Mouse (Mus musculus) intestine, postnatal 0 days (tissue): ENCODE results near the gene Homer2. TPM values are rescaled to one million over a fixed set of nuclear protein-coding genes. Genes with fewer than 3 reads are reported as not detected.

ENCODE experiments used
- ATAC-seq: fragments of 200-750 bp; cut with Nextera tagmentation; 2 replicates; pipeline ENCODE4 v1.8.0; 2017; ENCODE audit warnings: mild to moderate bottlenecking, moderate TSS enrichment, moderate library complexity
- H3K27ac ChIP-seq: fragments of 300-500 bp; sonication (generic); 2 replicates; pipeline ENCODE4 v1.5.1; 2014; ENCODE audit warnings: mild to moderate bottlenecking, low read depth, low read length, moderate library complexity
- H3K27me3 ChIP-seq: fragments of 300-500 bp; sonication (generic); replicated peaks from 2 replicates; pipeline ENCODE4 v1.6.1; 2014; ENCODE audit warnings: low read length, mixed read lengths; ENCODE audit not compliant: control insufficient read depth, insufficient read depth
- H3K36me3 ChIP-seq: fragments of 300-500 bp; sonication (generic); 2 replicates; pipeline ENCODE4 v1.6.1; 2014; ENCODE audit warnings: mild to moderate bottlenecking, moderate library complexity; ENCODE audit not compliant: control insufficient read depth, insufficient read depth
- H3K4me1 ChIP-seq: fragments of 300-500 bp; sonication (generic); replicated peaks from 2 replicates; pipeline ENCODE4 v1.6.1; 2014; ENCODE audit warnings: antibody characterized with exemption, low read length, mixed read lengths; ENCODE audit not compliant: control insufficient read depth, insufficient read depth
- H3K4me2 ChIP-seq: fragments of 300-500 bp; sonication (generic); replicated peaks from 2 replicates; pipeline ENCODE4 v1.6.1; 2014; ENCODE audit warnings: low read depth, mild to moderate bottlenecking, moderate library complexity
- H3K4me3 ChIP-seq: fragments of 300-500 bp; sonication (generic); 2 replicates; pipeline ENCODE4 v1.5.1; 2014; ENCODE audit warnings: low read depth, low read length
- H3K9ac ChIP-seq: fragments of 300-500 bp; sonication (generic); 2 replicates; pipeline ENCODE4 v1.6.1; 2014; ENCODE audit warnings: mild to moderate bottlenecking, low read depth, low read length
- H3K9me3 ChIP-seq: fragments of 300-500 bp; sonication (generic); 2 replicates; pipeline ENCODE4 v1.6.1; 2016; ENCODE audit warnings: mixed run types; ENCODE audit not compliant: control insufficient read depth
- CTCF ChIP-seq: sonication (generic); IDR thresholded peaks from 2 replicates; pipeline ENCODE4 v1.5.1; 2016; ENCODE audit warnings: low read depth, mild to moderate bottlenecking, control low read depth, antibody characterized with exemption, moderate library complexity
- WGBS: fragments of 180-500 bp; shearing (Covaris S2); extraction: QIAGEN DNeasy Blood & Tissue Kit; methylation state at CpG from one replicate; pipeline ENCODE4 v1.1.7; 2014; 5-methylcytosine and 5-hydroxymethylcytosine counted together
- polyA plus RNA-seq: library from polyadenylated mRNA; unstranded; fragments of >200 nt; fragmentation: Nextera tagmentation; extraction: Ambion mirVana; gene quantifications from 2 replicates; pipeline ENCODE4 v1.2.1, GENCODE M21; 2015

The Homer2 gene
- polyA plus RNA-seq, 1 experiment from 2014 or later, result 22.2 TPM

DNA sequence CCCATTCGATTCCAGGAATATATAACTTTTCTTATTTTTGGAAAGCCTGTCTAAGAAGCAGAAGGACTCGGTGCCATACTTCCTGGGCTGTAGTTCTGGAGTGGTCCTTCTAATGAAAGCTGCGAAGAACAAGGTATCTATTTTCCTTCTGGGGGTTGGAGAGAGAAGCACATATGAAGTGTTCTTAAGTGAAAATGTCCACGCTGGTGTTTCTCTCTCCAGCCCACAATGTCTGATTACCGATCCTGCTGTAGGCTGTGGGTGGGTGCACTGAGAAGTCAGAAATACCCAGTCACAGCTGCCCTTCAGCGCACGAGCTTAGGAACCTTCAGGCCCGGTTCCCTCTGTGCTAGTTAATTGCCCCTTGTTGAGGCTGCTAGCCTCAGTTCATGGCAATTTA, 76.1 kb downstream of the Homer2 start:
- 89% methylated on average over 8 of the region's 8 CpGs for WGBS
- TF ChIP-seq CTCF, result no peak
- H3K27me3 ChIP-seq, result no peaks in the 10 kb centered on the region

GRCm38 (mm10) chr7:81626460-81626859, 80.9 kb downstream of the Homer2 start:
- TF ChIP-seq CTCF, result peak; percentile 70
- Histone ChIP-seq H3K9ac (no peak overlapping the region), H3K27ac (no peak overlapping the region), H3K27me3 (no peaks in the 10 kb centered on the region), H3K9me3 (no peaks in the 10 kb centered on the region), H3K4me2 (no peak overlapping the region), H3K4me3 (no peak overlapping the region), H3K36me3 (no peaks in the 10 kb centered on the region; the same call in 1 of the 2 replicates), H3K4me1 (no peaks in the 10 kb centered on the region)
- WGBS, result 79% methylated on average over 2 of the region's 2 CpGs
- no peak for ATAC-seq

More for the DNA sequence above, 76.1 kb downstream of the Homer2 start:
- H3K36me3 ChIP-seq, result no peaks in the 10 kb centered on the region; the same call in 1 of the 2 replicates
- no peak overlapping the region for H3K9ac ChIP-seq
- no peak overlapping the region for H3K4me3 ChIP-seq
- no peaks in the 10 kb centered on the region for H3K4me1 ChIP-seq
- no peak overlapping the region for H3K4me2 ChIP-seq
- H3K27ac ChIP-seq, result no peak overlapping the region
- H3K9me3 ChIP-seq, result no peaks in the 10 kb centered on the region
- no peak for ATAC-seq

- Histone ChIP-seq H3K27ac (no peak overlapping the region), H3K27me3 (no peaks in the 10 kb centered on the region), H3K4me1 (no peaks in the 10 kb centered on the region), H3K4me3 (no peak overlapping the region), H3K9me3 (no peaks in the 10 kb centered on the region), H3K4me2 (no peak overlapping the region), H3K36me3 (no peaks in the 10 kb centered on the region), H3K9ac (no peak overlapping the region)
- no peak for TF ChIP-seq CTCF
- ATAC-seq, result peak; percentile 56; the same call in 1 of the 2 replicates
- 52% methylated on average over 6 of the region's 6 CpGs for WGBS
These were observed 83.6 kb downstream of the Homer2 start for GRCm38 (mm10) chr7:81623767-81624166.

DNA sequence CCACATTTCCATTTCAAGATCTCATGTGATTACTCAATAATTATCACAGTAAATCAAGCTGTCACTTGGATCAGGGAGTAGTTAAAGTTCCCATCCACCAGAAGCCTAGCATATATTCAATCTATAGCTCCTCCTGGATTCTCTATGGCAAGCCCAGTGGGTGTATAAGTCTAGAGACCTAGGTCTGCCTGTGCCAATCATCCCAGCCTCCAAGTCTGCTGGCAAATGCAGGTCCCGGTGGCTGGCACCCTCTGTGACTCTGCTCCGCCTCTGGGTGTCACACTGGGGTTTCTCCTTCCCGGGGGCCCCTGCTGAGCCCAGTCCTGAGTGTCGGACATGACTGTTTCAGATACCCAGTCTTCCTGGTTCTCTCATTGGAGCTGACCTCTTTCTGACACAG, 84.5 kb downstream of the Homer2 start:
- Histone ChIP-seq H3K4me2 (no peak overlapping the region), H3K9ac (no peak overlapping the region), H3K36me3 (no peaks in the 10 kb centered on the region), H3K27me3 (no peaks in the 10 kb centered on the region), H3K9me3 (no peaks in the 10 kb centered on the region), H3K4me3 (no peak overlapping the region), H3K27ac (no peak overlapping the region), H3K4me1 (no peaks in the 10 kb centered on the region)
- ATAC-seq, result no peak
- 84% methylated on average over 4 of the region's 4 CpGs for WGBS
- no peak for TF ChIP-seq CTCF

DNA sequence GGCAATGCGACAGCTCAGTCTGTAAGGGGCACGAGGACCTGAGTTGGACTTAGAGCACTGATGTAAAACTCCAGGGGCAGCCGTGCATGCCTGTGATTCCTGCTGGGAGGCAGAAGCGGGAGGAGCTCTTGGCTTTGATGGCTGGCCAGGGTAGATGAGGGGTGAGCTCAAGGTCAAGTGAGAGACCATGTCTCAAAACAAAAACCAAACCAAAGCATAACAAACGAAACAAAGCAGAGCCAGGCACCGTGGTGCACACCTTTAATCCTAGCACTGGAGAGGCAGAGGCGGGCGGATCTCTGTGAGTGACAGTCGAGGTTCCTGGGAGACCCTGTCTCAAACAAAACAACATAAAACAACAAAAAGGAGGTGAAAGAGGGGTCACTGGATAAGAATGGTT, 92.3 kb downstream of the Homer2 start:
- Histone ChIP-seq H3K9ac (no peak overlapping the region), H3K36me3 (0 out of 2 replicates have a peak, but pooled peaks cover 4% of the 10 kb centered on the region), H3K27me3 (no peaks in the 10 kb centered on the region), H3K4me3 (no peak overlapping the region), H3K4me2 (no peak overlapping the region), H3K4me1 (no peaks in the 10 kb centered on the region), H3K27ac (no peak overlapping the region), H3K9me3 (no peaks in the 10 kb centered on the region)
- WGBS, result 74% methylated on average over 8 of the region's 9 CpGs
- no peak for ATAC-seq
- TF ChIP-seq CTCF, result no peak

DNA sequence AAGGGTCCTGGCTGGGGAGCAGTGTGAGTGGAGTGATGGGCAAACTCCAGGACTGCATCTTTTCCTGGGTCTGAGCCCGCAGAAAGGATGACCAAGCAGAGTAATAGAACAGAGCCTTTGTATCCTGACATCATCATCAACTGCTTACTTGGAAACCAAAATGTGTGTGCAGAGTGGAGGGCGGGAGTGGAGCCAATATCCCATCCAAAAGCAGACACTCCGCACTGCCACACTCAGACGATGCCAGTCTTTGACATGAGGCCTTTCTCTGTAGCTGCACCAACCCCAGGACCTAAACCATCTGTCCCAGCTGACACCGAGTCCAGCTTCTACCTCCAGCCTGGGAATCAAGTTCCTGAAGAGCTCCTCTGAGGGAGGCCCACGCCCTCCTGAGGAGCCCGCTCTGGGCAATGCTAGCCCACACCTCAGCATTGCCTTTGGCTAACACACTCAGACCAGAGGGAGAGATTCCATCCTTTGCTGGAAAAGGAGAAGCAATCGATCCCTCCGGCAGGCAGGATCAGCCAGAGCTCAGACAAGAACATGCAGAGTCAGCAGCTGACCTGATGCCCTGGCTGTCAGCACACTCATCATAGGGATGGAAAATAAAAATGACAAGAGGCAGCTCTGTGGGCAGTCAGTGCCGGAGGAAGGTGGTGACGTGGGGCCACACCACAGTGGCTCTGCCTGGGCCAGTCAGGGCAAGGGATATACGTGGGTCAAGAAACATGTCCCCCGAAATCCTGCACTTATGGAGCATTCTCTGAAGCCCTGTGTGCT, 94.3 kb downstream of the Homer2 start:
- WGBS, result 92% methylated on average over 13 of the region's 13 CpGs
- ATAC-seq, result no peak
- no peak for TF ChIP-seq CTCF
- Histone ChIP-seq H3K27me3 (no peaks in the 10 kb centered on the region), H3K27ac (no peak overlapping the region), H3K4me1 (no peaks in the 10 kb centered on the region), H3K9me3 (no peaks in the 10 kb centered on the region), H3K4me3 (no peak overlapping the region), H3K36me3 (0 out of 2 replicates have a peak, but pooled peaks cover 4% of the 10 kb centered on the region), H3K4me2 (no peak overlapping the region), H3K9ac (no peak overlapping the region)
